Mouse (Mus musculus) kidney, embryonic 16.5 days (tissue): ENCODE measurements at regions not wholly inside any gene's neighbourhood (a gene's known extent, or its start where the extent isn't known, plus 50 kb on each side); places are given as distances from the start of the nearest gene placed in this dataset.

Experiments
- ATAC-seq: fragments of 200-750 bp; cut with Nextera tagmentation; 2 replicates; pipeline ENCODE4 v1.8.0; 2017; ENCODE audit warnings: moderate TSS enrichment; ENCODE audit not compliant: low FRiP score, low TSS enrichment
- H3K27ac ChIP-seq: fragments of 300-500 bp; sonication (generic); 2 replicates; pipeline ENCODE4 v1.5.1; 2014; ENCODE audit warnings: low read length
- H3K27me3 ChIP-seq: fragments of 300-500 bp; sonication (generic); 2 replicates; pipeline ENCODE4 v1.6.1; 2014; ENCODE audit warnings: low read length, control low read depth, mixed read lengths; ENCODE audit not compliant: insufficient read depth
- H3K36me3 ChIP-seq: fragments of 300-500 bp; sonication (generic); 2 replicates; pipeline ENCODE4 v1.6.1; 2014; ENCODE audit warnings: low read length, control low read depth, mixed read lengths; ENCODE audit not compliant: insufficient read depth
- H3K4me1 ChIP-seq: fragments of 300-500 bp; sonication (generic); 2 replicates; pipeline ENCODE4 v1.6.1; 2014; ENCODE audit warnings: low read length, control low read depth, mixed read lengths; ENCODE audit not compliant: insufficient read depth
- H3K4me2 ChIP-seq: fragments of 300-500 bp; sonication (generic); replicated peaks from 2 replicates; pipeline ENCODE4 v1.6.1; 2014; ENCODE audit warnings: low read depth, low read length
- H3K4me3 ChIP-seq: fragments of 300-500 bp; sonication (generic); 2 replicates; pipeline ENCODE4 v1.5.1; 2014; ENCODE audit warnings: mild to moderate bottlenecking, low read length
- H3K9ac ChIP-seq: fragments of 300-500 bp; sonication (generic); replicated peaks from 2 replicates; pipeline ENCODE4 v1.6.1; 2014; ENCODE audit warnings: low read length
- H3K9me3 ChIP-seq: fragments of 300-500 bp; sonication (generic); 2 replicates; pipeline ENCODE4 v1.6.1; 2016; ENCODE audit warnings: low read length, control low read depth
- WGBS: fragments of 180-500 bp; shearing (Covaris S2); extraction: QIAGEN DNeasy Blood & Tissue Kit; methylation state at CpG from one replicate; pipeline ENCODE4 v1.1.7; 2014; 5-methylcytosine and 5-hydroxymethylcytosine counted together

DNA sequence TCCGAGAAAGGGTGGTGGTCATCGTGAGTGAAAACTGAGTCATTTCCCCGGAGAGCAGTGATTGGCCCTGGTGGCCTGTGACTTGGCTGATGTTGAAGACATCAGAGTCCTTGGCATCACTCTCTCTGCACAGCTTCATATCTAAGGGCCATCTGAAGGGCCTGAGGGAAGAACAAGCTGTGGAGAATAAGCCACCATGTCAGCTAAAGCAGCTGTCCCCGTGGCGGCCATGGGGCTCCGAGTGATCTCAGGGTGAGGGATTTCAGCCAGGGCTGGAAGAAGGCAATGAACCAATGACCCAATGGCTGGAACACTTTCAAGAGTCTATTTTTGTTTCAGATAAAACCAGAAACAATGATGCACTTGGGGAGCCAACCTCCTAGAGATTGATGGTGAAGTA lies 62.2 kb downstream of the Ttc32 start:
- H3K4me3 ChIP-seq = no peak overlapping the region
- H3K4me1 ChIP-seq = no peaks in the 10 kb centered on the region
- H3K36me3 ChIP-seq = no peaks in the 10 kb centered on the region
- H3K4me2 ChIP-seq = no peak overlapping the region
- no peak for ATAC-seq
- H3K9me3 ChIP-seq = no peaks in the 10 kb centered on the region
- no peaks in the 10 kb centered on the region for H3K27me3 ChIP-seq
- no peak overlapping the region for H3K27ac ChIP-seq
- no peak overlapping the region for H3K9ac ChIP-seq
- 82% methylated on average over 6 of the region's 6 CpGs for WGBS

DNA sequence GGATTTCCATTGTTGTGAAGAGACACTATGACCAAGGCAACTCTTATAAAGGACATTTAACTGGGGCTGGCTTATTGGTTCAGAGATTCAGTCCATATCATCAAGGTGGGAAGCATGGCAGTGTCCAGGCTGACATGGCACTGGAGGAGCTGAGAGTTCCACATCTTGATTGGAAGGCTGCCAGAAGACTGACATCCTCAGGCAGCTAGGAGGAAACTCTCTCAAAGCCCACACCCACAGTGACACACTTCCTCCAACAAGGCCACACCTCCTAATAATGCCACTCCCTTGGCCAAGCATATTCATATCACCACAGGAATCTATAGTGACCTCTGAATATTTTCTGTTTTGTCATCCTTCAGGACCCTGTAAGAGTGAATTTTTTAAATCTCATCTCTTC lies 65.3 kb downstream of the Ttc32 start:
- H3K4me2 ChIP-seq = no peak overlapping the region
- no peak for ATAC-seq
- H3K4me3 ChIP-seq = no peak overlapping the region
- H3K36me3 ChIP-seq = no peaks in the 10 kb centered on the region
- no peak overlapping the region for H3K9ac ChIP-seq
- H3K27ac ChIP-seq = no peak overlapping the region
- no peaks in the 10 kb centered on the region for H3K4me1 ChIP-seq
- no peaks in the 10 kb centered on the region for H3K9me3 ChIP-seq
- H3K27me3 ChIP-seq = no peaks in the 10 kb centered on the region

DNA sequence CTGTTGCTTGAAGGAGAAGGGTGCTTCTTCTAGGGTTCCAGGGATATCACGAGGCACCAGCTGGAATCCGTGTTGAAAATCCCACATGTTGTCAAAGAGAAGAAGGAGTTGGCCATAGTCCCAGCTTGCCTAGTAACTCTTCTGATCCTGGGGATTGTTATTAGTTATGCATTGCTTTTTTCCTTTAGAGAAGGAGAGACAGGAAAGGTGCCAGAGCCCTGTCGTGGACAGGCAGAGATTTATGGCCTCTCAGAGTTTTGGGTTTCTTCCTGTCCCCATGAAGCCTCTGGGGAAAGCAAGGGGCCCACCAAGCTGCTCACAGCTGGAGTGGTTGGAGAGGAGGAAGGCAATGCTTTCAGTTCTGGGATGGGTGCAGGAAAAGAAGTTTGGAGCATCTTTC lies 76.6 kb downstream of the Ttc32 start:
- H3K9ac ChIP-seq = no peak overlapping the region
- peak; percentile 51; the same call in 1 of the 2 replicates for ATAC-seq
- no peak overlapping the region for H3K4me3 ChIP-seq
- H3K36me3 ChIP-seq = no peaks in the 10 kb centered on the region
- 24% methylated on average over 3 of the region's 3 CpGs for WGBS
- H3K4me2 ChIP-seq = no peak overlapping the region
- H3K27ac ChIP-seq = no peak overlapping the region
- no peaks in the 10 kb centered on the region for H3K9me3 ChIP-seq
- H3K4me1 ChIP-seq = peaks cover 4% of the 10 kb centered on the region; the same call in 1 of the 2 replicates
- no peaks in the 10 kb centered on the region for H3K27me3 ChIP-seq

DNA sequence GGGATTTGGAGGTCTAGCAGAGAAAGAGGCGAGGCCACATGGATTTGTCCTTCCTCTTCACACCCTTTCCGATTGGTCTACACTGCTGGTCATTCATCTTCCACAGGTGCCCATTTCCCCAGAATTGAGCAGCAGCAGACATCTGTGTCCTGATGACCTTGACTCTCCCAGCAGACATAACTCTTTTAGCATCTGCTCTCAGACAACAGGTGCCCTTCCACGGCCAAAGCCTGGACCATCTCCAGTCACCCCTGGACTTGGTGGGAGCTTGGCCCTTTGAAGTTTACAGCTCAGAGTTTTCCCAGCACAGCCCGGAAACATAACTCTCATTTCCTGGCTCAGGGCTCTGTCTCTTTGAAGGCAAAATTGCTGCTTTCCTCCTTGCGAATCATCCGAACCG lies 80.0 kb downstream of the Ttc32 start:
- Histone ChIP-seq H3K27me3 (no peaks in the 10 kb centered on the region), H3K9ac (no peak overlapping the region), H3K27ac (no peak overlapping the region), H3K36me3 (no peaks in the 10 kb centered on the region), H3K4me3 (no peak overlapping the region), H3K4me2 (no peak overlapping the region), H3K4me1 (peaks cover 4% of the 10 kb centered on the region; the same call in 1 of the 2 replicates), H3K9me3 (no peaks in the 10 kb centered on the region)
- ATAC-seq = no peak
- WGBS = 27% methylated on average over 7 of the region's 7 CpGs

DNA sequence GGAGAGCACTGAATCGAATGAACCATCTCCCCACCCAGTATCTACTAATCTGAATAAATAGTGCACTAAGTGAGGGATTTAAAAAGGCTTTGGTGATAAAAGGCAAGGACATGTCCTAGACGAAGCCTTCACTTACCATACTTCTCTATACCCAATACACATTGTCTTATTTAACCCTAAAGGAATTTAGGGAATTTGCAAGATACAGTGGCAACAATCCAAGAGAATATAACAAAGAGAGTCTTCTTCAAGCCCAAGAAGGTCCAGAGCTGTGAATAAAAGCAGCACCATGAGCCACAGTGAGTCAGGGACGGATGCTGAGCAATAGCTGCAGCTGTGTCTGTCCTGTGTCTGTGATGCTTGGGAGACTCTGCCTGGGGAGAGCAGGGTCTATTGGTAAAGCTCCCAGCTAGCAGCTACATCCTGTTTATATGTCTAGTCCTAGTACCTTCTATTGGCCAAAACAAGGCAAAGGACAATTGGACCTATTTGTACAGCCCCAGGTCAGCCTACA lies 82.4 kb downstream of the Ttc32 start:
- ATAC-seq = no peak
- Histone ChIP-seq H3K4me3 (no peak overlapping the region), H3K36me3 (no peaks in the 10 kb centered on the region), H3K27ac (no peak overlapping the region), H3K27me3 (no peaks in the 10 kb centered on the region), H3K4me2 (no peak overlapping the region), H3K9ac (no peak overlapping the region), H3K4me1 (peaks cover 4% of the 10 kb centered on the region; the same call in 1 of the 2 replicates), H3K9me3 (no peaks in the 10 kb centered on the region)
- 85% methylated on average over 3 of the region's 3 CpGs for WGBS

DNA sequence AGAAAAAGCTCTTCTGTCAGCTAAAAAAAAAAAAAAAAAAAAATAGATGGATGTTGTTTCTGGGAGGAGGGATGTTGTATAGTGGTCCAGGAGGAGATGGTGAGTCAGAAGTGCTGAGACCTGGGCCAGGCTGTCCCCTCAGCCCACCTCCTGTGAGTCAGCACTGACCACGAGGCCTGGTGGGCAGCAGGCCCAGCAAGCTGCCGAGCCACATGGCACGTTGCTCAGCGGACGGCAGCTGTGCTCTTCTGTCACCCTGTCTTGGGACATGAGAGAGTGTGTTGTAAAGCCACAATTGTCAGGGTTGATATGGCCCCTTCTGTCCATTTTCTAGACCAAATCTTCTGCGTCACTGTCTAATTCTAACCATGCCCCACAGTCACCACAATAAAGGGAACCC lies 83.9 kb downstream of the Ttc32 start:
- Histone ChIP-seq H3K36me3 (no peaks in the 10 kb centered on the region), H3K4me1 (peaks cover 4% of the 10 kb centered on the region; the same call in 1 of the 2 replicates), H3K4me2 (no peak overlapping the region), H3K9ac (no peak overlapping the region), H3K27me3 (no peaks in the 10 kb centered on the region), H3K27ac (no peak overlapping the region), H3K9me3 (no peaks in the 10 kb centered on the region), H3K4me3 (no peak overlapping the region)
- no peak for ATAC-seq
- 57% methylated on average over 6 of the region's 6 CpGs for WGBS

DNA sequence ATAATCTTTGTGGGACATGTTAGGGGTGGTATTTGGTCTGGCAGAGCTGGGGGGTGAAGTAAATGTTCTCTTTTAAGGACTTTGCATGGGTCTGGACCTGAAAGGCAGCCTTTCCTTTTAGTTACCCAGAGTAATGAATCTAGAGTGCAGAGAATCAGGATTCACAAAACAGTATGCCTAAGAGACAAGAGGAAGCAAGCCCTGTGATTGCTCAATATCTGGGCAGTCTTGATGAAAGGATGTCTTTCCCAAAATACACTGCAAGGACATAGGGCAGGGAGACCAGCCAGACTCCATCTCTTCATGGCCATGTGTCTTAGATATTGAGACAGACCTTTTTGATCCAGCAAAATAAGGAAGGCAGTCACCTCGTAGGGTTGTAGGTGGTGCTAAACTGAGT lies 84.3 kb downstream of the Ttc32 start:
- 91% methylated on average over 1 of the region's 1 CpGs for WGBS

DNA sequence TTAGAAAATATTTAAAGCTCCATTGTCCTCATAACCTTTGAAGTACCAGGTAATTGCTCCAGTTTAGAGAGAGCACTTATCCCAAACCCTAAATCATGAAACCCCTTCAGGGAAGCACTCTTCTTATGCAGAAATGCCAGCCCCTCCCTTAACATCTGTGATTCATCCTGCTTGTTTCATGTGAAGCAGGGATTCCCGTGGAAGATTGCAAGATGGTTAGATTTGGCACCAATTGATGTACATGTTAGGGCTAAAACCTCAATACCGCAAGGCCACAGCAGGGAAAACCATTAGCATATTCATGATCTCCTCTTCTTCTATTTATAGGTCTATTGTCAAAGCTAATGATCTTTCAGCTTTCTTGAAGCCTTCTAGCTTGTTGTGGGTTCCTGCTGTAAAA lies 88.8 kb downstream of the Ttc32 start:
- no peak overlapping the region for H3K9ac ChIP-seq
- no peaks in the 10 kb centered on the region for H3K9me3 ChIP-seq
- no peak overlapping the region for H3K27ac ChIP-seq
- H3K4me3 ChIP-seq = no peak overlapping the region
- H3K36me3 ChIP-seq = no peaks in the 10 kb centered on the region
- H3K4me1 ChIP-seq = no peaks in the 10 kb centered on the region
- 54% methylated on average over 2 of the region's 2 CpGs for WGBS
- H3K4me2 ChIP-seq = no peak overlapping the region
- no peaks in the 10 kb centered on the region for H3K27me3 ChIP-seq
- no peak for ATAC-seq

More for the DNA sequence above, 84.3 kb downstream of the Ttc32 start:
- Histone ChIP-seq H3K9me3 (no peaks in the 10 kb centered on the region), H3K27ac (no peak overlapping the region), H3K4me1 (peaks cover 4% of the 10 kb centered on the region; the same call in 1 of the 2 replicates), H3K36me3 (no peaks in the 10 kb centered on the region), H3K4me2 (no peak overlapping the region), H3K27me3 (no peaks in the 10 kb centered on the region), H3K4me3 (no peak overlapping the region), H3K9ac (no peak overlapping the region)
- no peak for ATAC-seq

DNA sequence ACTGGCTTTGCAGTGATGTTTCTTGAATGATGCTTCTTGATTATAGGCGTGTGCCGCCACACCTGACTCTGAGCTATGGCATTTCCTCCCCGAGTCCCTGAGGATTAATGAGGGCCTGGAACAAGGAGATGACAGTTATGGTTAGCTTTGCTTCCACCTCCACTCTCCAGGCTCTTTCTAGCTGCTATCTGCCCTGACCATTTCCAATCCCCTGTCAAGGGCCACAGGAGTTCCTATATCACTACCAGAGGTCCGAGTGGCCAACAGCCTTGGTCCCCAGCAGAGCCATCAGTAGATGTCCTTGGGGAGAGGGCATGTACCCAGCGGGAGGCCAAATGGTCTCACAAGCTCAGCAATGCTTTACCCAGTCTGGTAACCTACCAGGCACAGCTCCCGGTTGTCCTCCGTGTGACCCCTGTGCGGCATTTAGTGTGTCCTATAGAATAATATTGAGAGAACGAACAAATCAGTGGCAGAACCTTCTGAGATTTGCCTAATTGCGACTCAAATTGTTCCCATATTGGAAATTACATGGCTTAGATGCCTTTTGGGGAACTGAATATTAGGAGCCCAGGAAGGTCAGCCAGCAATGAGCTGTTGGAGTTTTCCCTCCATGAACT lies 98.2 kb downstream of the Ttc32 start:
- 82% methylated on average over 10 of the region's 10 CpGs for WGBS
- H3K4me2 ChIP-seq = no peak overlapping the region

DNA sequence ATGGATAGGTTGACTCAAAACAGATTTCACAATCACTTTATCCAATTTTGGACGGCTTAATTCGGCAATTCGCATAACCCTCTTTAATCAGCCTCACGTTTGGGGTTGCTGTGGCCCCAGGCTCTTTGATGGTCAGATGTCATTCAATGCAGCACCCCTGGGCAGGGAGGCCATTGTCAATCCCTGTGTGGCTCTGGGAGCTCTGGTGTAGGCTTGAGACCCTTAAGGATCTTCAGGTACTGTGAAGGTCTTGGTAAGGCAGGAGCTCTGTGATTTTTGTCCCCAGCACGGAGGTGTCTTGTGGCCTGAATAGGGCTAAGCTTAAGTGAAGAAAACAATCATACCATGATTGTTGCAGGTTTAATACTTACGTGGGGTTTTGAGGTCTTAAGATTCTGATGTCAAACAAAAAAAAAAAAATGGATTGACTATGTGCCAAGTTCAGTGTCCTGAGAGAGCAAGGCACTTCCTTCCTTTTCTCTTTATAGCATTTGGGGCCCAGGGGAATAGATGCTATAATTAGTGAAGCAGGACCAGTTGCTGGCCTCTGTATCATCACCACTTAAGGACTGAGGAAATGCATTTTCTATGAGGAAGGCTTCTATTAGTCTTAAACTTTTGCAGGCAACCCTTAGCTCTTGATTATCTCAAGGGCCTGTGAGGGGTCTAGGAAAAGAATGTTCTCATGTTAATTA lies 98.9 kb downstream of the Ttc32 start:
- Histone ChIP-seq H3K4me1 (no peaks in the 10 kb centered on the region), H3K9me3 (no peaks in the 10 kb centered on the region), H3K36me3 (no peaks in the 10 kb centered on the region), H3K27ac (no peak overlapping the region), H3K4me3 (no peak overlapping the region), H3K9ac (no peak overlapping the region), H3K4me2 (no peak overlapping the region), H3K27me3 (no peaks in the 10 kb centered on the region)
- 76% methylated on average over 6 of the region's 6 CpGs for WGBS
- no peak for ATAC-seq

More for the DNA sequence above, 98.2 kb downstream of the Ttc32 start:
- Histone ChIP-seq H3K9ac (no peak overlapping the region), H3K4me1 (no peaks in the 10 kb centered on the region), H3K9me3 (no peaks in the 10 kb centered on the region), H3K27ac (no peak overlapping the region), H3K4me3 (no peak overlapping the region), H3K36me3 (no peaks in the 10 kb centered on the region), H3K27me3 (no peaks in the 10 kb centered on the region)
- no peak for ATAC-seq
